41 mouse cellular contexts compared by ENCODE assay signal in the genomic region with DNA sequence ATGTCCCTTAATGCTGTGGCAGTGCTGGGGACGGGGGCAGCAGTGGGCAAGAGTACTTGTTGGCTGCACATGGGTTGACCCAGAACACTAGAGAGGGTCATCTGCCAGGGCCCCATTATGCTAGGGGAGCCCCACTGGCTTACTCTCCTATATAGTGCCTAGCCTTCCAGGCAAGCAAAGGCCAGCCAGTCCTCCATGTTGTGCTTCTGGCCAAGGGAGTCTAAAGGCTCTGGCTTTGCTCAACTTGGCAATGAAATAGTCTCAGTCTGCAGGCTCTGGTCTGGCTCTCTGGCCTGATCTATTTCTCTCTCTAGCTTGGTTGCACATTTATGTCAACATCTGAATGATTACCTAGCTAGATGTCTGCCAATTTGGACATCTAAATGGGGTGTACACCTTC. TPM values are rescaled to one million over a fixed set of nuclear protein-coding genes. Genes with fewer than 3 reads are reported as not detected.
"Had no signal": no experiment of that assay in that cellular context is flagged by ENCODE, and none has a peak within 500 bp of the region (broad histone marks: within the 10 kb centered on the region; RNA-seq: fewer than 3 reads in every experiment).

No protein-coding gene starts in this region.

- DNase-seq: gastrocnemius, adult 2 months; gastrocnemius, postnatal 10 days; gastrocnemius, postnatal 25 days; heart, adult 2 months; heart, postnatal 14 days; heart, postnatal 4 days; kidney, adult 18-20 months; kidney, adult 8-10 months; kidney, postnatal 10 days; kidney, postnatal 25 days; layer of hippocampus, adult 9-11 months; layer of hippocampus, postnatal 36 days; left cerebral cortex, postnatal 4 days had no signal

RNA-seq across cellular contexts. Expression of a gene that starts 7.1 kb away (rescaled TPM):
- total RNA-seq: granulocyte monocyte progenitor cell, adult 5-6 weeks had no signal
- polyA plus RNA-seq: inflammation-experienced regulatory T-cells, adult 6 months; liver, embryonic 12.5 days had no signal

RNA-seq across cellular contexts. Expression of a gene that starts 9.7 kb away (rescaled TPM):
- total RNA-seq: gastrocnemius, adult 2 months; gastrocnemius, postnatal 10 days; gastrocnemius, postnatal 25 days; gastrocnemius, postnatal 4 days; granulocyte monocyte progenitor cell, adult 5-6 weeks; heart, adult 2 months; heart, postnatal 14 days; heart, postnatal 4 days; layer of hippocampus, adult 18-20 months; layer of hippocampus, adult 8-10 months; layer of hippocampus, postnatal 14 days; layer of hippocampus, postnatal 36 days; left cerebral cortex, adult 18-20 months; left cerebral cortex, adult 8-10 months; left cerebral cortex, postnatal 10 days; left cerebral cortex, postnatal 25 days; left cerebral cortex, postnatal 4 days had no signal
- polyA plus RNA-seq: frontal cortex, adult 2 months; heart, adult 2 months; heart, embryonic 11.5 days; heart, embryonic 13.5 days; heart, embryonic 15.5 days; heart, postnatal 0 days; hindbrain, embryonic 10.5 days; hindbrain, embryonic 12.5 days; hindbrain, embryonic 14.5 days; inflammation-experienced regulatory T-cells, adult 6 months; kidney, embryonic 14.5 days; kidney, embryonic 16.5 days; large intestine, adult 2 months; limb, embryonic 11.5 days; liver, embryonic 12.5 days had no signal

RNA-seq across cellular contexts. Expression of a gene that starts 40.3 kb away (rescaled TPM):
- total RNA-seq: gastrocnemius, adult 2 months; gastrocnemius, postnatal 10 days; gastrocnemius, postnatal 25 days; gastrocnemius, postnatal 4 days; granulocyte monocyte progenitor cell, adult 5-6 weeks; heart, adult 2 months; heart, postnatal 14 days; heart, postnatal 4 days; layer of hippocampus, adult 18-20 months; layer of hippocampus, adult 8-10 months; layer of hippocampus, postnatal 14 days; layer of hippocampus, postnatal 36 days; left cerebral cortex, adult 18-20 months; left cerebral cortex, adult 8-10 months; left cerebral cortex, postnatal 10 days; left cerebral cortex, postnatal 25 days; left cerebral cortex, postnatal 4 days had no signal
- polyA plus RNA-seq: frontal cortex, adult 2 months; heart, embryonic 11.5 days; heart, embryonic 13.5 days; heart, embryonic 15.5 days; heart, postnatal 0 days; hindbrain, embryonic 10.5 days; hindbrain, embryonic 12.5 days; hindbrain, embryonic 14.5 days; hindbrain, embryonic 16.5 days; inflammation-experienced regulatory T-cells, adult 6 months; intestine, embryonic 15.5 days; intestine, postnatal 0 days; kidney, embryonic 14.5 days; kidney, embryonic 16.5 days; large intestine, adult 2 months; limb, embryonic 11.5 days; limb, embryonic 13.5 days; limb, embryonic 15.5 days; liver, embryonic 12.5 days had no signal

RNA-seq across cellular contexts. Expression of a gene that starts 59.4 kb away (rescaled TPM):
- total RNA-seq: granulocyte monocyte progenitor cell, adult 5-6 weeks; heart, postnatal 4 days; layer of hippocampus, adult 18-20 months; layer of hippocampus, adult 8-10 months; layer of hippocampus, postnatal 36 days; left cerebral cortex, adult 18-20 months; left cerebral cortex, adult 8-10 months; left cerebral cortex, postnatal 10 days; left cerebral cortex, postnatal 25 days had no signal
- polyA plus RNA-seq: frontal cortex, adult 2 months; hindbrain, embryonic 10.5 days; inflammation-experienced regulatory T-cells, adult 6 months; limb, embryonic 11.5 days; limb, embryonic 13.5 days; limb, embryonic 15.5 days; liver, embryonic 12.5 days had no signal
